Mouse (Mus musculus) liver, embryonic 14.5 days (tissue): ENCODE results near the gene Nfs1.
"Not testable (repeated sequence)": the region's sequence is repeated elsewhere in the genome, so short reads cannot be mapped to it uniquely, and the experiment has no call there.

Source experiments
- CTCF ChIP-seq: IDR thresholded peaks from 2 replicates; pipeline ENCODE4 v1.5.1; 2016; ENCODE audit warnings: antibody characterized with exemption, low read depth, control low read depth
- EP300 ChIP-seq: IDR thresholded peaks from 2 replicates; pipeline ENCODE4 v1.6.1; 2016; ENCODE audit warnings: antibody characterized with exemption, low read depth

DNA sequence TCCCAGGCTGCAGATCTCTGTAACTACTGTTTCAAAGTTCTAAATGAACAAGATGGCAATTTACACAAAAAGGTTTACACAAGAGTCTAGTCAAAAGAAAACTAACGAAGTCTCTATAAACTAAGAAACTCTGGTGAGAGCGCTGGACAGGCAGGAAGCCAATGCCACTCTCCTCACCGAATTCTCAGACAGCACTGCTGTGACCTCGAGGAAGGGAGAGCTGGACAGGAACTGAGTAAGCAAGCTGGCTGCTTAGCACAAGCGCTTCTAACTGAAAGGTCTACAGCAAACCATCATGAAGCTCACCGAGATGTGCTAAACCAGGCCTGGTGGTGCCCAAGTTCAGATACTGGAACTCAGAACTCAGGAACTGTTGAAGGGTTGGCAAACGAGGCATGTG is 45.3 kb upstream of the Nfs1 start:
- not testable (repeated sequence) for TF ChIP-seq EP300, CTCF
